Mouse (Mus musculus) ES-E14 (cell line): ENCODE data around the gene Wfdc13. TPM values are rescaled to one million over a fixed set of nuclear protein-coding genes. Genes with fewer than 3 reads are reported as not detected.

ENCODE experiments used
- DNase-seq: peaks from one replicate; pipeline ENCODE4 v3.0.0-alpha.2; 2013; ENCODE audit warnings: low read depth, low spot score
- H3K27ac ChIP-seq: 2 replicates; pipeline ENCODE4 v1.5.1; 2012; ENCODE audit warnings: low read depth, mild to moderate bottlenecking, low read length, moderate library complexity, mixed read lengths; ENCODE audit not compliant: poor library complexity, insufficient read depth, severe bottlenecking
- H3K36me3 ChIP-seq: 2 replicates; pipeline ENCODE4 v1.6.1; 2012; ENCODE audit warnings: mild to moderate bottlenecking, low read length, moderate library complexity, mixed read lengths; ENCODE audit not compliant: control insufficient read depth, poor library complexity, insufficient read depth, severe bottlenecking
- H3K4me1 ChIP-seq, 2 experiments: fragments of 150-350 bp in 1 of 2; sonication (generic) in 1 of 2; 2 replicates each; pipeline ENCODE4 v1.6.1; 2012; ENCODE audit warnings: low read length in 2 of 2, mild to moderate bottlenecking in 1 of 2, mixed read lengths in 1 of 2; ENCODE audit not compliant: control insufficient read depth in 2 of 2, insufficient read depth in 2 of 2, poor library complexity in 1 of 2
- H3K4me3 ChIP-seq, 2 experiments: fragments of 150-350 bp in 1 of 2; sonication (generic) in 1 of 2; 2 replicates each; pipeline ENCODE4 v1.5.1; 2012; ENCODE audit warnings: low read length in 2 of 2, low read depth in 1 of 2, mild to moderate bottlenecking in 1 of 2, mixed read lengths in 1 of 2; ENCODE audit not compliant: insufficient read depth in 1 of 2, poor library complexity in 1 of 2, severe bottlenecking in 1 of 2
- H3K9ac ChIP-seq: 2 replicates; pipeline ENCODE4 v1.6.1; 2012; ENCODE audit warnings: low read depth, mild to moderate bottlenecking, low read length, mixed read lengths; ENCODE audit not compliant: poor library complexity, insufficient read depth, severe bottlenecking
- H3K9me3 ChIP-seq: fragments of 150-350 bp; sonication (generic); 2 replicates; pipeline ENCODE4 v1.6.1; 2012; ENCODE audit warnings: low read depth, mild to moderate bottlenecking, low read length; ENCODE audit not compliant: control insufficient read depth, insufficient read depth
- CHD2 ChIP-seq: IDR thresholded peaks from 2 replicates; pipeline ENCODE4 v1.6.1; 2014; ENCODE audit warnings: mild to moderate bottlenecking, low read depth, low read length, inconsistent platforms
- HCFC1 ChIP-seq: IDR thresholded peaks from 2 replicates; pipeline ENCODE4 v1.6.1; 2012; ENCODE audit warnings: low read length, inconsistent platforms, borderline replicate concordance; ENCODE audit not compliant: insufficient read depth
- MAFK ChIP-seq: IDR thresholded peaks from 2 replicates; pipeline ENCODE4 v1.6.1; 2014; ENCODE audit warnings: mild to moderate bottlenecking, low read depth, low read length, inconsistent platforms; ENCODE audit not compliant: insufficient read depth
- ZC3H11A ChIP-seq: IDR thresholded peaks from 2 replicates; pipeline ENCODE4 v1.6.1; 2012; ENCODE audit warnings: low read depth, mild to moderate bottlenecking, inconsistent platforms, low read length, borderline replicate concordance
- ZNF384 ChIP-seq: IDR thresholded peaks from 2 replicates; pipeline ENCODE4 v1.6.1; 2012; ENCODE audit warnings: low read depth, low read length, inconsistent platforms
- in situ Hi-C, 2 experiments: fragments of 600-800 bp; cut with MboI; formaldehyde crosslinking; loops; one replicate each; pipeline ENCODE4 v1.15.1; 2025; ENCODE audit warnings: low sequenced_read_pairs in 2 of 2, inconsistent platforms in 1 of 2; ENCODE audit not compliant: unreplicated experiment in 2 of 2
- total RNA-seq: library from RNA; depleted of rRNA; stranded (reverse); fragments of 300-350 nt; gene quantifications from 2 replicates; pipeline ENCODE4 v1.2.3, GENCODE M21; 2012

The Wfdc13 gene
- total RNA-seq, 1 experiment: not detected

GRCm38 (mm10) chr2:164670261-164670660, 14.6 kb upstream of the Wfdc13 start:
- no peak for DNase-seq
- in situ Hi-C loops: no loop called here
- Histone ChIP-seq H3K9me3 (no peaks in the 10 kb centered on the region), H3K27ac (no peak overlapping the region), H3K9ac (no peak overlapping the region), H3K4me3 (no peak overlapping the region), H3K4me1 (no peaks in the 10 kb centered on the region), H3K36me3 (no peaks in the 10 kb centered on the region)
- no peak for TF ChIP-seq HCFC1
- no peak for TF ChIP-seq CHD2
- no peak for TF ChIP-seq ZC3H11A

GRCm38 (mm10) chr2:164670938-164671337, 14.0 kb upstream of the Wfdc13 start:
- H3K9me3 ChIP-seq: no peaks in the 10 kb centered on the region
- in situ Hi-C loops: no loop called here
- no peak overlapping the region for H3K27ac ChIP-seq
- no peak overlapping the region for H3K4me3 ChIP-seq
- H3K36me3 ChIP-seq: no peaks in the 10 kb centered on the region
- no peak overlapping the region for H3K9ac ChIP-seq
- H3K4me1 ChIP-seq: no peaks in the 10 kb centered on the region
- DNase-seq: no peak
- no peak for TF ChIP-seq CHD2
- no peak for TF ChIP-seq ZC3H11A
- no peak for TF ChIP-seq MAFK
- no peak for TF ChIP-seq ZNF384
- TF ChIP-seq HCFC1: no peak

GRCm38 (mm10) chr2:164673987-164674386, 10.9 kb upstream of the Wfdc13 start, which contains the start of gene Wfdc11:
Gene Wfdc11, minus strand, starts transcription at chr2:164674087.
- in situ Hi-C loops: no loop called here

GRCm38 (mm10) chr2:164676103-164676502, 8.8 kb upstream of the Wfdc13 start:
- in situ Hi-C loops: no loop called here
- no peak overlapping the region for H3K9ac ChIP-seq
- no peak for DNase-seq
- no peaks in the 10 kb centered on the region for H3K9me3 ChIP-seq
- no peak overlapping the region for H3K27ac ChIP-seq
- H3K4me3 ChIP-seq: no peak overlapping the region
- TF ChIP-seq ZC3H11A: no peak
- H3K4me1 ChIP-seq: no peaks in the 10 kb centered on the region; a peak in 1 of 4 replicates
- no peaks in the 10 kb centered on the region for H3K36me3 ChIP-seq

More at GRCm38 (mm10) chr2:164673987-164674386, 10.9 kb upstream of the Wfdc13 start, which contains the start of gene Wfdc11:
- H3K27ac ChIP-seq: no peak within 1 kb of the TSS
- DNase-seq: no peak
- TF ChIP-seq ZC3H11A (no peak), ZNF384 (no peak)
- H3K4me1 ChIP-seq: no peaks in the 10 kb centered on the region
- no peak within 1 kb of the TSS for H3K4me3 ChIP-seq
- no peaks in the 10 kb centered on the region for H3K36me3 ChIP-seq
- H3K9me3 ChIP-seq: no peaks in the 10 kb centered on the region
- no peak within 1 kb of the TSS for H3K9ac ChIP-seq

- no peaks in the 10 kb centered on the region; a peak in 1 of 4 replicates for H3K4me1 ChIP-seq
- no peak overlapping the region for H3K9ac ChIP-seq
- H3K36me3 ChIP-seq: no peaks in the 10 kb centered on the region
- H3K4me3 ChIP-seq: no peak overlapping the region
- no peak overlapping the region for H3K27ac ChIP-seq
- no peaks in the 10 kb centered on the region for H3K9me3 ChIP-seq
- no peak for TF ChIP-seq ZNF384
- no peak for TF ChIP-seq ZC3H11A
- TF ChIP-seq CHD2: no peak
- no peak for TF ChIP-seq HCFC1
- TF ChIP-seq MAFK: no peak
- no peak for DNase-seq
- in situ Hi-C loops: no loop called here
Observed at GRCm38 (mm10) chr2:164676916-164677685, 7.8 kb upstream of the Wfdc13 start.
